Mouse (Mus musculus) thymus, adult 2 months (tissue): ENCODE measurements around the gene Mavs. TPM values are rescaled to one million over a fixed set of nuclear protein-coding genes. Genes with fewer than 3 reads are reported as not detected.

Experiments
- DNase-seq: peaks from one replicate; pipeline ENCODE4 v3.0.0; 2021
- H3K27ac ChIP-seq: fragments of 200-500 bp; 2 replicates; pipeline ENCODE4 v1.5.1; 2012; ENCODE audit warnings: low read length, control low read depth; ENCODE audit not compliant: control insufficient read depth, insufficient read depth
- H3K27me3 ChIP-seq: fragments of 200-500 bp; 2 replicates; pipeline ENCODE4 v1.6.1; 2012; ENCODE audit warnings: mild to moderate bottlenecking, low read length, moderate library complexity, mixed read lengths; ENCODE audit not compliant: control insufficient read depth, insufficient read depth
- H3K36me3 ChIP-seq: fragments of 200-500 bp; 2 replicates; pipeline ENCODE4 v1.6.1; 2012; ENCODE audit warnings: mild to moderate bottlenecking, low read length, moderate library complexity; ENCODE audit not compliant: control insufficient read depth, insufficient read depth
- H3K4me1 ChIP-seq: fragments of 200-500 bp; replicated peaks from 2 replicates; pipeline ENCODE4 v1.6.1; 2012; ENCODE audit warnings: low read length; ENCODE audit not compliant: control insufficient read depth, insufficient read depth
- H3K4me3 ChIP-seq: fragments of 200-500 bp; 2 replicates; pipeline ENCODE4 v1.5.1; 2012; ENCODE audit warnings: mild to moderate bottlenecking, low read length, control low read depth, moderate library complexity; ENCODE audit not compliant: control insufficient read depth, insufficient read depth
- CTCF ChIP-seq: fragments of 200-500 bp; IDR thresholded peaks from 2 replicates; pipeline ENCODE4 v1.5.1; 2012; ENCODE audit warnings: mild to moderate bottlenecking, control low read depth, low read length, moderate library complexity, borderline replicate concordance; ENCODE audit not compliant: control insufficient read depth, poor library complexity, insufficient read depth; ENCODE audit errors: extremely low read depth
- POLR2A ChIP-seq: fragments of 200-500 bp; IDR thresholded peaks from 2 replicates; pipeline ENCODE4 v1.6.1; 2012; ENCODE audit warnings: mild to moderate bottlenecking, low read length, control low read depth, moderate library complexity; ENCODE audit not compliant: control insufficient read depth, poor library complexity, insufficient read depth; ENCODE audit errors: extremely low read depth
- WGBS: fragments of 180-500 bp; shearing (Covaris S2); methylation state at CpG from one replicate; pipeline ENCODE4 v1.1.7; 2018; 5-methylcytosine and 5-hydroxymethylcytosine counted together
- polyA plus RNA-seq: library from polyadenylated mRNA; depleted of rRNA; stranded (reverse); fragments of >200 nt; gene quantifications from 2 replicates; pipeline ENCODE4 v1.2.3, GENCODE M21; 2012; rRNA removed

Gene Mavs
- polyA plus RNA-seq, 1 experiment = 59.8 TPM

- 77% methylated on average over 2 of the region's 2 CpGs for WGBS
Measured at GRCm38 (mm10) chr2:131265056-131265455, 31.2 kb downstream of the Mavs start.

GRCm38 (mm10) chr2:131275493-131275892 lies 41.6 kb downstream of the Mavs start:
- no peak for DNase-seq
- H3K27ac ChIP-seq = no peak overlapping the region
- TF ChIP-seq CTCF (no peak), POLR2A (no peak)
- peaks cover 59% of the 10 kb centered on the region for H3K36me3 ChIP-seq
- no peak overlapping the region for H3K4me3 ChIP-seq
- H3K4me1 ChIP-seq = no peaks in the 10 kb centered on the region
- 97% methylated on average over 3 of the region's 3 CpGs for WGBS
- no peaks in the 10 kb centered on the region for H3K27me3 ChIP-seq

More at GRCm38 (mm10) chr2:131265056-131265455, 31.2 kb downstream of the Mavs start:
- peak; percentile 3 for DNase-seq
- TF ChIP-seq POLR2A (no peak), CTCF (no peak)
- Histone ChIP-seq H3K36me3 (no peaks in the 10 kb centered on the region), H3K27me3 (no peaks in the 10 kb centered on the region), H3K4me1 (peaks cover 14% of the 10 kb centered on the region), H3K27ac (peak overlapping the region; percentile 83), H3K4me3 (no peak overlapping the region)

- Histone ChIP-seq H3K27me3 (no peaks in the 10 kb centered on the region), H3K4me1 (no peaks in the 10 kb centered on the region), H3K27ac (no peak overlapping the region), H3K36me3 (peaks cover 68% of the 10 kb centered on the region), H3K4me3 (no peak overlapping the region)
- 96% methylated on average over 5 of the region's 5 CpGs for WGBS
- DNase-seq = no peak
- no peak for TF ChIP-seq POLR2A
- TF ChIP-seq CTCF = no peak
Measured at GRCm38 (mm10) chr2:131276722-131277121, 42.9 kb downstream of the Mavs start.

- WGBS = 95% methylated on average over 1 of the region's 1 CpGs
- peaks cover 60% of the 10 kb centered on the region for H3K36me3 ChIP-seq
- TF ChIP-seq CTCF = no peak
- TF ChIP-seq POLR2A = no peak
- no peak for DNase-seq
- H3K4me1 ChIP-seq = no peaks in the 10 kb centered on the region
- H3K27ac ChIP-seq = no peak overlapping the region
- H3K27me3 ChIP-seq = no peaks in the 10 kb centered on the region
- H3K4me3 ChIP-seq = no peak overlapping the region
Measured at GRCm38 (mm10) chr2:131281596-131281995, 47.7 kb downstream of the Mavs start.

- WGBS = 100% methylated on average over 1 of the region's 1 CpGs
- TF ChIP-seq CTCF (no peak), POLR2A (no peak)
- no peak for DNase-seq
- peaks cover 47% of the 10 kb centered on the region for H3K36me3 ChIP-seq
- H3K27me3 ChIP-seq = no peaks in the 10 kb centered on the region
- H3K27ac ChIP-seq = no peak overlapping the region
- no peak overlapping the region for H3K4me3 ChIP-seq
- H3K4me1 ChIP-seq = no peaks in the 10 kb centered on the region
Measured at GRCm38 (mm10) chr2:131286276-131286675, 52.4 kb downstream of the Mavs start.

GRCm38 (mm10) chr2:131290669-131291068 lies 56.8 kb downstream of the Mavs start:
- DNase-seq = no peak
- H3K4me3 ChIP-seq = no peak overlapping the region
- H3K27me3 ChIP-seq = no peaks in the 10 kb centered on the region
- H3K4me1 ChIP-seq = no peaks in the 10 kb centered on the region
- no peak overlapping the region for H3K27ac ChIP-seq
- peaks cover 58% of the 10 kb centered on the region for H3K36me3 ChIP-seq
- TF ChIP-seq CTCF (no peak), POLR2A (no peak)

GRCm38 (mm10) chr2:131296746-131297261 lies 62.9 kb downstream of the Mavs start:
- Histone ChIP-seq H3K4me3 (no peak overlapping the region), H3K36me3 (peaks cover 51% of the 10 kb centered on the region), H3K4me1 (no peaks in the 10 kb centered on the region), H3K27ac (no peak overlapping the region), H3K27me3 (no peaks in the 10 kb centered on the region)
- TF ChIP-seq POLR2A (no peak), CTCF (no peak)
- 98% methylated on average over 2 of the region's 2 CpGs for WGBS
- no peak for DNase-seq

Other genes starting within 250 kb of the Mavs start
- gene Gfra4, start 191.0 kb upstream of the Mavs start, polyA plus RNA-seq = 12.7 and 14.3 TPM in 2 replicates
- 4.2 and 7.7 TPM in 2 replicates for gene Adam33, start 170.2 kb upstream of the Mavs start, polyA plus RNA-seq
- gene Siglec1, start 147.3 kb upstream of the Mavs start, polyA plus RNA-seq = 10.4 and 14.5 TPM in 2 replicates
- 3.1 and 3.5 TPM in 2 replicates for gene Hspa12b, start 106.8 kb upstream of the Mavs start, polyA plus RNA-seq
- gene Gm11037, start 100.6 kb upstream of the Mavs start, polyA plus RNA-seq = not detected in 2 replicates
- 108 and 135 TPM in 2 replicates for gene 1700037H04Rik, start 74.0 kb upstream of the Mavs start, polyA plus RNA-seq
- gene Cenpb, start 54.0 kb upstream of the Mavs start, polyA plus RNA-seq = 45.6 and 52.5 TPM in 2 replicates
- 121 and 150 TPM in 2 replicates for gene Cdc25b, start 47.1 kb upstream of the Mavs start, polyA plus RNA-seq
- 8.3 and 8.7 TPM in 2 replicates for gene Spef1, start 46.8 kb upstream of the Mavs start, polyA plus RNA-seq
- 45.7 and 52.7 TPM in 2 replicates for gene Ap5s1, start 27.0 kb upstream of the Mavs start, polyA plus RNA-seq
- 25.4 and 27.4 TPM in 2 replicates for gene Pank2, start 28.4 kb downstream of the Mavs start, polyA plus RNA-seq
- gene Rnf24, start 118.8 kb downstream of the Mavs start, polyA plus RNA-seq = 2.4 and 2.9 TPM in 2 replicates